Mouse (Mus musculus) gastrocnemius, postnatal 14 days (tissue): Measurements from ENCODE around the gene Rrp12. TPM values are rescaled to one million over a fixed set of nuclear protein-coding genes. Genes with fewer than 3 reads are reported as not detected.

Experiments
- DNase-seq: peaks from one replicate; pipeline ENCODE4 v3.0.0; 2021; ENCODE audit warnings: mixed read lengths
- intact Hi-C: fragments of 180-260 bp; cut with DNase I; formaldehyde crosslinking; loops from one replicate; pipeline ENCODE4 v1.15.1; 2025; ENCODE audit warnings: low total_unique reads
- total RNA-seq, 2 experiments: library from RNA; stranded (reverse); gene quantifications; 2 replicates each; pipeline ENCODE4 v1.2.3; 2021

Rrp12 gene
- total RNA-seq, 2 experiments from 2014 or later: 29.9 to 37.2 TPM

DNA sequence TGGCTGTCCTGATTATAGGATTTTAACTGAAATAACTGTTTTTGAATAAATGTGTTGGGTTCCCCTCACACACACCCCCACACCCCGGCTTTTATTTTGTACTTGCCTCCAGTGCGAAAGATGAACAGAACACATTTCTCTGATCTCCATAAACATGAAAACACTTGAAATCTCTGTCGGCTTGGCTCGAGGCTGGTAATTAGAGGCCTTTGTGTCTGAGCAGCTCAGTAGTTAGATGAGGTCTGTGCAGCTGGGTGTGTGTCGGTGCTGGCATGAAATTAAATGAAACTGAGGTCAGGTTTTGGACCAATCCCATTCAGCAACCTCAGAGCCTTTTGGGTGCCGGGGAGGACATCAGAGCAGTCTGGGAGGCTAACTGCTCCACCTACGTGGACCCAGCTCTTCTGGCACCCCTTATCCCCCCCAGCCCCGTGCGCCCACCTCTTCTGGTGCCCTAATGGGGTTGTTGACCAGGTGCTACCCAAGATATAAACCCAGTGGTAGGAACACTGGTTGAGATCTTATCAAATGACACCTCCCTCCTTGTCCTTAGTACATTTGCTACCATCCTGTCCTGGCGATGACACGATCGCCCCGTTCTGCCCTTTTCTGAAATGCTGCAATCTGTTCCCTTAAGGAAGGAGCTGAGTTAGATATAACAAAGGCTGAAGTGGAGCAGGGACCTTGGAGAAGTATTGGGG, 63.3 kb downstream of the Rrp12 start:
- no peak for DNase-seq
- intact Hi-C loops: no loop called here

DNA sequence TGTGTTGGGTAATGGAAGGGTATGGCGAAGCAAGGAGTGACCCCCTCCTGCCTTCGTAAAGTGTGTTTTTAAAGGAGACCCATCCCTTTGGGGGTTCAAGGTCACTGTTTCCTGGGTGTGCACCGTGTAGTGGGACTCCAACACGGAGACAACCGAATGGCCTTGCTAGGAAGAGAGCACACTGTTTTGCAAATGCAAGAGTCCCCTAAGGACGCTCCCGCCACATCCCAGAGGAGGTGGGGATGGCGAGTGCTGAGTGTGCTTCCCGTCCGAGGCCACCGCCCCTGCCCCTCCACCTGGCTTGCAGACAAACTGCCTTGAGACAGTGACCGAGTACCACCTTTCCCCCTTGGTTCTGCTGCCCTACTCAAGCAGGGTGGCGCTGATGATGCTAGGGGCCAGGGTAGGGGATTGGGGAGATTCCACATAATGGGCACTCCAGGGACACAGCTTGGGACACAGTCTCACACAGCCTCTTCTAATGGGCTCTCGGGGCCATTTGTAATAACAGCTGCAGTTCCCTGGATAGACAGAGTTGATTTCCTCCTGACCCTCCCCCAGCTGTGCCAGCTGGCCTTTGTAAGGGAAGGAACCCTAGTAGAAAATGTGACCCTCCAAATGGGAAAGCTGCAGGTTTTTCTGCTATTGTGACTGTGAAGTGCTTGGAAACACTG, 64.1 kb downstream of the Rrp12 start:
- intact Hi-C loops: no loop called here
- no peak for DNase-seq

- intact Hi-C loops: no loop called here
- peak; percentile 47 for DNase-seq
These were observed 64.8 kb downstream of the Rrp12 start for GRCm38 (mm10) chr19:41831101-41831570.

GRCm38 (mm10) chr19:41830106-41831031, 65.6 kb downstream of the Rrp12 start:
- DNase-seq: peak; percentile 79
- intact Hi-C loops: no loop called here

DNA sequence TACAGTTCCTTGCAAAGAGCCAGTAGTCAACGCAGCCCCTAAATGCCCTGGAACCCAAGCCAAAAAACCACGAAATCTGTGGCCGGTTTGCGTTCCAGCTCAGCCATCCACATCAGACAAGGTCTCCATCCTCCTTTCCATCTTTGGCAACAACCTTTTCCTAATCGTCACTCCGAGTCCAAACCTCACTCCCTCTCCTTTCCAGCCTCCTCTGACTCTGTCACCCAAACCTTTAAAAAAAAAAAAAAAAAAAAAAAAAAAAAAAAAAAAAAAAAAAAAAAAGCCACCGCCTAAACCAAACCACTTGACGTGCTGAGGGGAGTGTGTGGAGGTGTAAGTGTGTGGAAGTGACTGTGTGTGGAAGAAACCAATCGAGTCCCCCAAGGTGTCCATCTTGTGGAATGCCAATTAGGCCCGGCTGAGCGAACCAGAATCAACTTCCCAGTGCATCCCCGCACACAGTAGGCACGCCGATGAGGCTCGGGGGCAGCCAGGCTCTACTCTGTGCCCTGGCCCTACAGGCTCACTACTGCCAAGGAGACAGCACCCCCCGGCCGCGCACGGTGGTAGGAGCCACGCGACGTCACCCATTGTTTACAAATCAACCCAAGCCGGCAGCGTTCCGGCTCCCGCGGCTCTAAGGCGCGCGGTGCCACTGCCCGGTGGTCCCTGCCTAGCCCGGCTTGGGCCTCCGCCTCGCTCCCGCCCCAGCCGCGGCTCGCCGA, 66.4 kb downstream of the Rrp12 start, which contains the start of gene Frat1:
Frat1 (plus strand) TSS at position 590 of the 725 bp plus-strand sequence.
- intact Hi-C loops: no loop called here
- peak; percentile 81 for DNase-seq

DNA sequence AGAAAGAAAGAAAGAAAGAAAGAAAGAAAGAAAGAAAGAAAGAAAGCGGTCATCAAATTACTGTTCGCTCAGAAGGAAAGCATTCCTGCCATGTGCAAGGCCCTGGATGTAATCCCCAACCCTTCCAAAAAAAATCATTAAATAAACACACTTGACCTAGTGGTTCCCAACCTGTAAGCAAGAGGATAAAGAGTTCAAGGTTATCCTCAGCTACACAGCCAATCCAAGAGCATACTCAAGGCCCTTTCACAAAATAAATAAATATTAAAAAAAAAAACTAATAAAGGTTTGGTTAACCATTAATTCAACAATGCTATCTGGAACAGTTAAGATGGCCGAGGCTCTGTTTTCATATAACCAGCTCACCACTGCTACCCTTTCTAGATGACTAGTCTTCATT, 67.0 kb downstream of the Rrp12 start:
- intact Hi-C loops: no loop called here
- no peak for DNase-seq

DNA sequence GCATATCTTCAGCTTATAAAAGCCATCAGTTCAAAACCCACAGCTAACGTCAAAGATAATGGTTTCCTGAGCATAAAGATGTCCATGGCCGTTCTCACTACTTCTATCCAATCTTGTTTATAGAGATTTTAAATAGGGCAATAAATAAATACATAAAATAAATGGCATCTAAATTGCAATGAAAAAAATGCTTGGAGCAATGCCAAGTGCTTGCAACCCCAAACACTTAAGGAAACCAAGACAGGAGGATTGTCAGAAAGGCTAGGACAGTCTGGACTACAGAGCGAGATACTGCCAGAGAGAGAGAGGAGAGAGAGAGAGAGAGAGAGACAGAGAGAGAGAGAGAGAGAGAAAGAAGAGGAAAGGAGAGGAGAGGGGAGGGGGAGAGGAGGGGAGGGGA, 69.4 kb downstream of the Rrp12 start:
- intact Hi-C loops: no loop called here
- no peak for DNase-seq

GRCm38 (mm10) chr19:41824950-41825349, 71.0 kb downstream of the Rrp12 start:
- no peak for DNase-seq
- intact Hi-C loops: no loop called here

GRCm38 (mm10) chr19:41822589-41822988, 73.4 kb downstream of the Rrp12 start:
- no peak for DNase-seq
- intact Hi-C loops: no loop called here

- intact Hi-C loops: no loop called here
These were observed 74.5 kb downstream of the Rrp12 start for GRCm38 (mm10) chr19:41821436-41821835.

DNA sequence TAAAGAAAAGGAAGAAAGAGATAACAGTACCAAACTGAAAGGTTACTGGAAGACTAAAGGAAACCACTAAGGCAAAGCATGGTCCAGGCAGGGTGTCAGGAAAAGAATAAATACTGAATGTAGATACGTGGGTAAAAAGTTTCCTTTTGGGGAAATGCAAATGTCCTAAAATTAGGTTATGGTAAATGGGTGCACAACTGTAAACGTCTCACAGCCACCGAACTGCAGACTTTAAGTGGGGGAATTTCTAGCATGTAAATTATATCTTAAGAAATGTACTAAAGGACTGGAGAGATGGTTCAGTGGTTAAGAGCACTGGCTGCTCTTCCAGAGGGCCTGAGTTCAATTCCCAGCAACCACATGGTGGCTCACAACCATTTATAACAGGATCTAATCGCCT, 77.2 kb downstream of the Rrp12 start:
- intact Hi-C loops: no loop called here
- DNase-seq: no peak

More at GRCm38 (mm10) chr19:41821436-41821835, 74.5 kb downstream of the Rrp12 start:
- DNase-seq: no peak

DNA sequence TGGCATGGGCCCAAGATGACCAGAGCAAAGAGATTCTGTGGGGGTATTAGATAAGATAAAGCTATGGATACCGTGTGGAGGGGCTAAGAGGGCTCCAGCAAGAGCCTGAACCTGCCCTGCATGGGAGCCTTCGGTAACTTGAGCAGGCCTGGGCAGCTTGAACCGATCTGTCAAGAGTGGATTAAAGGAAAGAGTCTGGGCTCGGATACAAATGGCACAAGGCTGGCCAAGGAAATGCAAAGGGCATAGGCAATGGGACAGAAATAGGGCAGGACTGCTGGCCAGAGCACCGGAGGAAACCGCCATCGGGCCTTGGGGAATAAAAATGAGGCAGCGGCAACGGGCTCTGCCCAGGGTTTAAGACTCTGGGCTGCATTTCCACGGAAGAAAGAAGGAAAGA, 78.6 kb downstream of the Rrp12 start:
- peak; percentile 24 for DNase-seq
- intact Hi-C loops: no loop called here

GRCm38 (mm10) chr19:41816915-41817314, 79.1 kb downstream of the Rrp12 start:
- intact Hi-C loops: no loop called here
- no peak for DNase-seq

GRCm38 (mm10) chr19:41816410-41816809, 79.6 kb downstream of the Rrp12 start:
- intact Hi-C loops: no loop called here
- no peak for DNase-seq

DNA sequence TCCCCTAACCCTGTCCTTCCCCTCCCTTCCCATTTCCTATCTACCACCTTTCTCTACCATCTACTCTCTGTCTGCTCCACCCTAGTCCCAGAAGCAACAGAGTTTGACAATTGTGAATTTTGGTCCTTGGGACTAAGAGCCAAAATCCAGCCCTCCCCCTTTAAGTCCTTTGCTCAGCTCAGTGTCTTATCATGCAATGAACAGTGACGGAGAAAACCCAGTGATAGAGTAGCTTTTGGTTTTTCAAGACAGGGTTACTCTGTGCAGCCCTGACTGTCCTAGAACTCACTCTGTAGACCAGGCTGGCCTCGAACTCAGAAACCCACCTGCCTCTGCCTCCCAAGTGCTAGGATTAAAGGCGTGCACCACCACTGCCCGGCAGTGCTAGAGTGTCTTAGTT, 82.6 kb downstream of the Rrp12 start:
- no peak for DNase-seq
- intact Hi-C loops: no loop called here
